Mouse (Mus musculus): ENCODE measurements around the gene Slit2. TPM values are rescaled to one million over a fixed set of nuclear protein-coding genes. Genes with fewer than 3 reads are reported as not detected.

Slit2 gene
- polyA plus RNA-seq, 1 experiment from 2014 or later, result 3.8 TPM

DNA sequence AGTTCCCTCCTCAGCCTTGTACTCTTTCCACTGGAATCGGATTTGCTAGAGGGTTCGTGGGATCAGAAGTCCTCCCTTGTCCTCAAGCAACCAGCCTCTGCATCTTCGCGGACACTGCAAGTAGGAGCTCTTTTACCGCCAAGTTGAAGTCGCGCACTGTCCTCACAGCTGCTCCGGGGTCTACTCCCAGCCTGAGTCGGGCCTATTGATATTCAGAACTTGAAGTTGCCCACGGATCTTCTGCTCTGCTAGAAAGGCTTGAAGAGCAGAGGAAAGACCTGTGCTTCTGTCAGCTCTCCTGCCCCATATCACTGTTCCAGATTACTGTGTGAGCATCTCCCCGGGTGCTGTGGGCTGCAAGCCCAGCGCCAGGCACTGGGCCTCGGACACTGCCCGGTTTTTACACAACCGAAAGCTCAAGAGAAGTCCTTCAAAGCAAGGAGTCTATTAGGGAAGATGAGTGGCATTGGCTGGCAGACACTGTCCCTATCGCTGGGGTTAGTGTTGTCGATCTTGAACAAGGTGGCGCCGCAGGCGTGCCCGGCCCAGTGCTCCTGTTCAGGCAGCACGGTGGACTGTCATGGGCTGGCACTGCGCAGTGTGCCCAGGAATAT is 1.8 kb downstream of the Slit2 start:
- ATAC-seq (replicated peaks; ENCODE audit: low FRiP score), result no peak
- H3K4me2 ChIP-seq, result peak overlapping the region; percentile 90
- no peaks in the 10 kb centered on the region for H3K36me3 ChIP-seq (ENCODE audit: control insufficient read depth, insufficient read depth, low read length)
- peak; percentile 43 for DNase-seq (ENCODE audit: low spot score)
- peak overlapping the region; percentile 64 for H3K4me3 ChIP-seq (ENCODE audit: low read depth, low read length)
- H3K27ac ChIP-seq (ENCODE audit: low read depth, low read length), result no peak overlapping the region
- no peak overlapping the region for H3K9ac ChIP-seq (ENCODE audit: low read depth, low read length)
- peaks cover 5% of the 10 kb centered on the region for H3K4me1 ChIP-seq (replicated peaks; ENCODE audit: control insufficient read depth, insufficient read depth, low read length)
- peaks cover 43% of the 10 kb centered on the region for H3K27me3 ChIP-seq (replicated peaks; ENCODE audit: control insufficient read depth, insufficient read depth, low read length)
- WGBS, result 3% methylated on average over 23 of the region's 23 CpGs
- no peaks in the 10 kb centered on the region for H3K9me3 ChIP-seq (ENCODE audit: control insufficient read depth, low read length)

DNA sequence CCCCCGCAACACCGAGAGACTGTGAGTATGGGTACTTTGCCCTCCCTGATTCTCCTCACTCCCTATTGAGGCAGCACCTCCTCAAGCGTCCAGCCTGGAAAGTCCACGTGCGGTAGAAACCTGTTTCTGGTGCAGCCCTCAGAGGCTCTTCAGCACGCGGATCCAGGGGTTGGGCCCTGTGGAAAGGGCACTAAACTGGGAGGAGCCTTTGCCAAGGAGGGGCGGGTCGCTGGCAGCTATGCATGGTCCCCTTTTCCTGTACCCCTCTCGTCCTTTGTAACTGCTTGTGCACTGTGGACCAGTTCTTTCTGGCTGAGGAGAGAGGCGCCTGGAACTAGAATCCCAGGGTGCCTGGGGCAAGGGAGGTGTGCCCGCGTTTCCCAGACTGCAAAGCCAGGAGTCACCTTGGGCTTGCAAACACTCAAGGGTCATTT is 2.3 kb downstream of the Slit2 start:
- no peaks in the 10 kb centered on the region for H3K36me3 ChIP-seq (ENCODE audit: control insufficient read depth, insufficient read depth, low read length)
- no peak for ATAC-seq (replicated peaks; ENCODE audit: low FRiP score)
- peaks cover 5% of the 10 kb centered on the region for H3K4me1 ChIP-seq (replicated peaks; ENCODE audit: control insufficient read depth, insufficient read depth, low read length)
- no peak overlapping the region for H3K27ac ChIP-seq (ENCODE audit: low read depth, low read length)
- H3K4me2 ChIP-seq, result peak overlapping the region; percentile 90
- DNase-seq (ENCODE audit: low spot score), result peak; percentile 35
- 1% methylated on average over 13 of the region's 13 CpGs for WGBS
- no peaks in the 10 kb centered on the region for H3K9me3 ChIP-seq (ENCODE audit: control insufficient read depth, low read length)
- H3K27me3 ChIP-seq (replicated peaks; ENCODE audit: control insufficient read depth, insufficient read depth, low read length), result peaks cover 43% of the 10 kb centered on the region
- H3K4me3 ChIP-seq (ENCODE audit: low read depth, low read length), result peak overlapping the region; percentile 64
- H3K9ac ChIP-seq (ENCODE audit: low read depth, low read length), result no peak overlapping the region

GRCm38 (mm10) chr5:47985901-47986670 is 3.1 kb downstream of the Slit2 start:
- Histone ChIP-seq H3K27ac (ENCODE audit: low read depth, low read length) (no peak overlapping the region), H3K9me3 (ENCODE audit: control insufficient read depth, low read length) (no peaks in the 10 kb centered on the region), H3K4me1 (replicated peaks; ENCODE audit: control insufficient read depth, insufficient read depth, low read length) (peaks cover 5% of the 10 kb centered on the region), H3K4me3 (ENCODE audit: low read depth, low read length) (peak overlapping the region; percentile 64), H3K4me2 (peak overlapping the region; percentile 90), H3K9ac (ENCODE audit: low read depth, low read length) (no peak overlapping the region), H3K27me3 (replicated peaks; ENCODE audit: control insufficient read depth, insufficient read depth, low read length) (peaks cover 43% of the 10 kb centered on the region), H3K36me3 (ENCODE audit: control insufficient read depth, insufficient read depth, low read length) (no peaks in the 10 kb centered on the region)
- no peak for ATAC-seq (replicated peaks; ENCODE audit: low FRiP score)
- WGBS, result 2% methylated on average over 48 of the region's 48 CpGs
- DNase-seq (ENCODE audit: low spot score), result peak; percentile 48

- no peak overlapping the region for H3K4me2 ChIP-seq
- no peak overlapping the region for H3K9ac ChIP-seq (ENCODE audit: low read depth, low read length)
- no peak overlapping the region for H3K27ac ChIP-seq (ENCODE audit: low read depth, low read length)
- H3K27me3 ChIP-seq (replicated peaks; ENCODE audit: control insufficient read depth, insufficient read depth, low read length), result peaks cover 13% of the 10 kb centered on the region
- H3K9me3 ChIP-seq (ENCODE audit: control insufficient read depth, low read length), result no peaks in the 10 kb centered on the region
- no peak overlapping the region for H3K4me3 ChIP-seq (ENCODE audit: low read depth, low read length)
- no peaks in the 10 kb centered on the region for H3K4me1 ChIP-seq (replicated peaks; ENCODE audit: control insufficient read depth, insufficient read depth, low read length)
- no peaks in the 10 kb centered on the region for H3K36me3 ChIP-seq (ENCODE audit: control insufficient read depth, insufficient read depth, low read length)
- ATAC-seq (replicated peaks; ENCODE audit: low FRiP score) (no peak), DNase-seq (ENCODE audit: low spot score) (no peak)
- 73% methylated on average over 4 of the region's 4 CpGs for WGBS
Measured at GRCm38 (mm10) chr5:47990926-47991325, 8.0 kb downstream of the Slit2 start.

GRCm38 (mm10) chr5:48003708-48004415 is 20.9 kb downstream of the Slit2 start:
- Histone ChIP-seq H3K4me2 (no peak overlapping the region), H3K27ac (ENCODE audit: low read depth, low read length) (no peak overlapping the region), H3K4me1 (replicated peaks; ENCODE audit: control insufficient read depth, insufficient read depth, low read length) (no peaks in the 10 kb centered on the region), H3K9me3 (ENCODE audit: control insufficient read depth, low read length) (no peaks in the 10 kb centered on the region), H3K4me3 (ENCODE audit: low read depth, low read length) (no peak overlapping the region), H3K36me3 (ENCODE audit: control insufficient read depth, insufficient read depth, low read length) (no peaks in the 10 kb centered on the region), H3K27me3 (replicated peaks; ENCODE audit: control insufficient read depth, insufficient read depth, low read length) (no peaks in the 10 kb centered on the region), H3K9ac (ENCODE audit: low read depth, low read length) (no peak overlapping the region)
- ATAC-seq (replicated peaks; ENCODE audit: low FRiP score) (no peak), DNase-seq (ENCODE audit: low spot score) (no peak)
- WGBS, result 61% methylated on average over 12 of the region's 12 CpGs

DNA sequence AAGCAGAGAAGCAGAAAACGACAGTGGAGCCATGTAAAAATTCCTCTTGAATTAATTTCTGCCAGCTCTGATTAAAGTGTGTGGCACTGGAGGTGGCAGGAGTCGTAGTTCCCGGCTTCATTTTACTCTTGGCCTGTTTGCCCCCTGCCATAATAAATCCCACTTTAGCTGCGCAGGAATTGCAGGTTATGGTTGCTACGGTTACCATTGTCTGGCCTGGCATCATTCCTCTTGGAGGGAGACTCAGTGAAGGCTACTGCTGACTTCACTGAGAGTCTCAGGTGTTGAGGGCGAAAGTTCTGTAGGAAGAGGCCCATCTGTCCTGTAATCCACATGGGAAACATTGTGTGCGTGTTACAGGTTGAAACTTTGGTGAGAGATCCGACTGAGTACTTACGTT is 22.6 kb downstream of the Slit2 start:
- Histone ChIP-seq H3K9ac (ENCODE audit: low read depth, low read length) (no peak overlapping the region), H3K4me3 (ENCODE audit: low read depth, low read length) (no peak overlapping the region), H3K4me1 (replicated peaks; ENCODE audit: control insufficient read depth, insufficient read depth, low read length) (no peaks in the 10 kb centered on the region), H3K36me3 (ENCODE audit: control insufficient read depth, insufficient read depth, low read length) (no peaks in the 10 kb centered on the region), H3K4me2 (no peak overlapping the region), H3K27ac (ENCODE audit: low read depth, low read length) (no peak overlapping the region), H3K9me3 (ENCODE audit: control insufficient read depth, low read length) (no peaks in the 10 kb centered on the region), H3K27me3 (replicated peaks; ENCODE audit: control insufficient read depth, insufficient read depth, low read length) (no peaks in the 10 kb centered on the region)
- 67% methylated on average over 9 of the region's 9 CpGs for WGBS
- ATAC-seq (replicated peaks; ENCODE audit: low FRiP score) (no peak), DNase-seq (ENCODE audit: low spot score) (no peak)

DNA sequence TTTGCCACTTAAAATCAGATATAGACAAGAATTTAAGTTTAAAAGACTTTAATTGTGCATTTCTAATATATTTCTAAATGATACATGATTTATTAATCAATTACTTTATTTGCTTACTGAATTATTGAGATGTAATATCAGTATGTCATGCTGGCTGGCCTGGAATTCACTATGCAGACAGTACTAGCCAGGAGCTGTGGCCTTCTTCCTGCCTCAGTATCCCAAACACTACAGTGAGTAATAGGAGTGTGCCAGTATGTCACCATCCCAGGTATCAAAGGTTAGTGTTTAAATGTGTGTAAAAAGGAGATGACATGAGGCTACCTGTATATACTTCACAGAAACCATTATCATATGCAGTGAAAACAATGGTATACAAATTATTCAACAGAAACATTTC is 23.1 kb downstream of the Slit2 start:
- H3K4me3 ChIP-seq (ENCODE audit: low read depth, low read length), result no peak overlapping the region
- DNase-seq (ENCODE audit: low spot score) (no peak), ATAC-seq (replicated peaks; ENCODE audit: low FRiP score) (no peak)
- H3K4me1 ChIP-seq (replicated peaks; ENCODE audit: control insufficient read depth, insufficient read depth, low read length), result no peaks in the 10 kb centered on the region
- H3K9me3 ChIP-seq (ENCODE audit: control insufficient read depth, low read length), result no peaks in the 10 kb centered on the region
- H3K27ac ChIP-seq (ENCODE audit: low read depth, low read length), result no peak overlapping the region
- H3K36me3 ChIP-seq (ENCODE audit: control insufficient read depth, insufficient read depth, low read length), result no peaks in the 10 kb centered on the region
- no peaks in the 10 kb centered on the region for H3K27me3 ChIP-seq (replicated peaks; ENCODE audit: control insufficient read depth, insufficient read depth, low read length)
- H3K4me2 ChIP-seq, result no peak overlapping the region
- H3K9ac ChIP-seq (ENCODE audit: low read depth, low read length), result no peak overlapping the region

GRCm38 (mm10) chr5:48023441-48023840 is 40.5 kb downstream of the Slit2 start:
- H3K9me3 ChIP-seq (ENCODE audit: control insufficient read depth, low read length), result no peaks in the 10 kb centered on the region
- H3K9ac ChIP-seq (ENCODE audit: low read depth, low read length), result no peak overlapping the region
- H3K4me1 ChIP-seq (replicated peaks; ENCODE audit: control insufficient read depth, insufficient read depth, low read length), result no peaks in the 10 kb centered on the region
- 96% methylated on average over 4 of the region's 4 CpGs for WGBS
- H3K4me3 ChIP-seq (ENCODE audit: low read depth, low read length), result no peak overlapping the region
- no peak overlapping the region for H3K4me2 ChIP-seq
- H3K27ac ChIP-seq (ENCODE audit: low read depth, low read length), result no peak overlapping the region
- no peak for DNase-seq (ENCODE audit: low spot score)
- ATAC-seq (replicated peaks; ENCODE audit: low FRiP score), result no peak
- H3K36me3 ChIP-seq (ENCODE audit: control insufficient read depth, insufficient read depth, low read length), result no peaks in the 10 kb centered on the region
- no peaks in the 10 kb centered on the region for H3K27me3 ChIP-seq (replicated peaks; ENCODE audit: control insufficient read depth, insufficient read depth, low read length)

Data from liver, embryonic 11.5 days (tissue).